Mouse (Mus musculus): ENCODE measurements around the gene Atad1.
"Not testable (repeated sequence)": the region's sequence is repeated elsewhere in the genome, so short reads cannot be mapped to it uniquely, and the experiment has no call there.

Atad1 gene

DNA sequence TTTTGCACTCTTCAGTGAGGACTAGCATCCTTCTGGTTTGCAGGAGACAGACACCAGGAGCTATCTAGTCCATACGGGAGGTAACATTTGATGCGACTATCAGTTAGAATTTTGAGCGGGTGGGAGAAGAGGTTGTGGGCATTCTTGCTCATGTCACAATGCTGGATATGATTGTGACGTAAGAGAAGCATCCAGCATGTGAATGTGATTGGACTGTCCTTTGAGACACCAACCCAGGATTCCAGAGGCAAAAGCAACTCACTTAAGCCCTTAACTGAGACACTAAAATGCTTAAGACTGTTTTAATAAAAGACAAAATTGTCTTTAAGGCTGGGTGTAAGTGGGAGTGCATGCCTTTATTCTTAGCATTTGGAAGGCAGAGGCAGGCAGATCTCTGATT is at the start of gene Atad1:
TSS of gene Atad1 (minus strand) at position 101 of the 400 bp plus-strand sequence.
- no peak for DNase-seq (ENCODE audit: low spot score in 2 of 2)

- DNase-seq (ENCODE audit: low spot score in 2 of 2), result not testable (repeated sequence)
These were observed 48.4 kb upstream of the Atad1 start for GRCm38 (mm10) chr19:32788016-32788415.

GRCm38 (mm10) chr19:32787388-32787787 is 47.8 kb upstream of the Atad1 start:
- DNase-seq (ENCODE audit: low spot score in 2 of 2), result not testable (repeated sequence)

- no peak for DNase-seq (ENCODE audit: low spot score in 2 of 2)
These were observed 41.9 kb upstream of the Atad1 start for GRCm38 (mm10) chr19:32781305-32782071.

GRCm38 (mm10) chr19:32779131-32779530 is 39.5 kb upstream of the Atad1 start:
- DNase-seq (ENCODE audit: low spot score in 2 of 2), result no peak

DNA sequence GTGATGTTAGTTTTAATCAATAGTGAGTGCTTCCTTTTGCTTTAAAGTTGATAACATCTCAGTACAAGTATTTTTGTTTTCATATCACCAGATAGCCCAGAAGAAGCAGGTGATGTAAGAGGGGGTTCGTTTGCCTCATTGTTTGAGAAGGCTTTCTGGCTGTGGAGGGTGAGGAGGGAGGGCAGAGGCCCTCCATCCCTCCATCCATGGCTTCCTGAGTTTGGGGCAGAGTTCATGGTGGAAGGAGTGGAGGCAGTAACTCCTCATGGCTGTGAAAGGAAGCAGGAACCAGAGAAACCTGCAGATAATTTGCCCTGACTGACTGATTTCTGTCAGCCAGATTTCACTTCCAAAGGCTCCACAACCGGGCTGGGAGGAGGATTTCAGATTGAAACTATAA is 38.8 kb upstream of the Atad1 start:
- no peak for DNase-seq (ENCODE audit: low spot score in 2 of 2)

DNA sequence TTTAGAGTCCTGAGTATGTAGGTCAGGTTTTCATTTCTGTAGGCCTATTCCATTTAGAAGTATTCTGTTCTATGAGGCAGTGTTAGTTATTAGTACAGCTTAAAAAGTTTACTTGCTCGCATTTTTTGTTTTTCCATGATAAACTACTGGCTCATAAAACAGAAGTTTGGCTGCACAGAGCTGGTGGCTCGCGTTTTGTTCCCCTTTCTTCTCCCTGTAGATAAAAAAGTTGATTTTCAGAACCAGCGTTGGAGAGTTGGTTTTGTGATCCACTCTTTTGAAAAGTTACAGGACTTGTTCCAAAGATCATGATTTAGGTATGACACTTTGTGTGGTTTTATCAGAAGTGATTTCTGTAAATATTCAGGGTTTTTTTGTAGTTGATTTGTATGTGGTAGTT is 22.9 kb upstream of the Atad1 start:
- no peak for DNase-seq (ENCODE audit: low spot score in 2 of 2)

GRCm38 (mm10) chr19:32761162-32761561 is 21.6 kb upstream of the Atad1 start:
- no peak for DNase-seq (ENCODE audit: low spot score in 2 of 2)

DNA sequence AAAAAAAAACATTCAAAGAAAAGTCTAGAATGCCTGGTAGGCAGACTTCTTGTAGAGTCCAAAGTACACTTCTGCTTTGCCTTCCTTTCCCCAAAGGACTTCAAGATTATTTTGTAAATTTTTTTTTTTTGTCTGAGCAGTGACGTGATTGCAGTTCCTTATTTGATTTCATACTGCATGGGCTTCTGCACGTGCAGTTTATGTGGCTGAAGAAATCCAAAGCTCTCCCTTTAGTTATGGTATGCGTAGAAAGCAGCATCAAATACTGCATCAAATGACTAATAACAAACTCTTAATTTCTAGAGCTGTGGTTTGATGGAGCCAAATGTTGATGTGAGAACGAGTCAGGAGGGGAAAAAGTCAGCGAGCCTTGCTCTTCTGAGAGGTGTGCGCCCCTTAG is 20.9 kb upstream of the Atad1 start:
- no peak for DNase-seq (ENCODE audit: low spot score in 2 of 2)

DNA sequence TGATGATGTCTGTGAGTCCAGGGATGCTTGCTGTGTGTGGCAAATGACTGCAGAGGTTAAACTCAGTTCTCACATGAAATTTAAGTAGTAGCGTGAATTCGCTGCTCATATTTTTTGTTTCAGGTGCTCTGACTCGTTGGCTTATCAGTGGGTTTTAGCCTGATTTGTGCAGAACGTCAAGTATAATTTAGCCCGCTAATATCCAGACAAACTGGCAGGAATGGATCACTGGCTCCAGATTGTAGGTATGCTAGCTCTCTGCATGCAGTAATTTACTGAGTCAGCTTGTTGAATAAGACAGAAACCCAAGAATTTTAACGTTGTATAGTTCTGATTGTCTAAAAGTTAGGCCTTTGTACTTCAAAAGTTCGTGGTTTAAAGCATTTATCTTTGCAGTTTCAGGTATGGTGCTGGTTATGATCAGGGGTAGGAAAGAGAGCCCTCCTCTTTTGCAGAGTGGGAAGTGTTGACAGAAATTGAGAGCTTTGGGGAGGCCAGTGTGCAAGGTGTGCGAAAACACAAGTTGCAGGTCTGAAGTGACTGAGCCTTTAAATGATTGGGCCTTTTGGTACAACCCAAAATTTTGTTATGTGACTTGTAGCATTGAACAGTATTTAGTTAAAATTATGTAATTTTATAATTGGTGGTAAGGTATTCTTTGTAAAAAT is 19.9 kb upstream of the Atad1 start:
- no peak for DNase-seq (ENCODE audit: low spot score in 2 of 2)

DNA sequence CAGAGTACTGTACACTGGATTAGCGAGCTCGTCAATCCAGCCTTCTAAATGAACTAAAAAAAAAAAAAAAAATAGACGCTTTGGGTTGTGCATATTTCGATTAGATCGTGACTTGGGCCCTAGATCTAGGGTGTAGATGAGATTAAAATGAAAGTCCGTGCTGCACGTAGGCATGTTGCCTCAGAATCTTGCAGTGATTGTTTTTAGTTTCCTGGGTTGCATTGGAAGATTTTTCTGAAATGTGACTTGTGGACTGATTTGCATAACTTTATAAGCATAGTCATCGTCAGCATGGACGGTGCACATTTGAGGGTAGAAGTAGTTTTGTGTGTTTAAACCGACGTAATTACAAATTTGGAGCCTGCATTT is 19.2 kb upstream of the Atad1 start:
- DNase-seq (ENCODE audit: low spot score in 2 of 2), result no peak

DNA sequence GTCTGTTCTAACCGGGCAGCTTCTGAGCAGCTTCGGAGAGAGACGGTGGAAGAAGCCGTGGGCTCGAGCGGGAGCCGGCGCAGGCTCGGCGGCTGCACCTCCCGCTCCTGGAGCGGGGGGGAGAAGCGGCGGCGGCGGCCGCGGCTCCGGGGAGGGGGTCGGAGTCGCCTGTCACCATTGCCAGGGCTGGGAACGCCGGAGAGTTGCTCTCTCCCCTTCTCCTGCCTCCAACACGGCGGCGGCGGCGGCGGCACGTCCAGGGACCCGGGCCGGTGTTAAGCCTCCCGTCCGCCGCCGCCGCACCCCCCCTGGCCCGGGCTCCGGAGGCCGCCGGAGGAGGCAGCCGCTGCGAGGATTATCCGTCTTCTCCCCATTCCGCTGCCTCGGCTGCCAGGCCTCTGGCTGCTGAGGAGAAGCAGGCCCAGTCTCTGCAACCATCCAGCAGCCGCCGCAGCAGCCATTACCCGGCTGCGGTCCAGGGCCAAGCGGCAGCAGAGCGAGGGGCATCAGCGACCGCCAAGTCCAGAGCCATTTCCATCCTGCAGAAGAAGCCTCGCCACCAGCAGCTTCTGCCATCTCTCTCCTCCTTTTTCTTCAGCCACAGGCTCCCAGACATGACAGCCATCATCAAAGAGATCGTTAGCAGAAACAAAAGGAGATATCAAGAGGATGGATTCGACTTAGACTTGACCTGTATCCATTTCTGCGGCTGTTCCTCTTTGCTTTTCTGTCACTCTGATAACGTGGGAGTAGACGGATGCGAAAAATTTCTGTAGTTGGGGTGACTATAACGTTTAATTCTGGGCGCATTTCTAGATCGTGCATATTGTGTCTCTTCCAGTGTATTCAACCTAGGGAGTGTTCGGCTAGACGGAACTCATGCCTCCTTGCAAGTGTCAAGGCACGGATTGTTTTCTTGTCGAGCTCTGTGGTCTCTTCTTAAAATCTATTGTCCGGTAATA is 18.5 kb upstream of the Atad1 start:
- DNase-seq (ENCODE audit: low spot score in 2 of 2), result peak; percentile 21 to 67

DNA sequence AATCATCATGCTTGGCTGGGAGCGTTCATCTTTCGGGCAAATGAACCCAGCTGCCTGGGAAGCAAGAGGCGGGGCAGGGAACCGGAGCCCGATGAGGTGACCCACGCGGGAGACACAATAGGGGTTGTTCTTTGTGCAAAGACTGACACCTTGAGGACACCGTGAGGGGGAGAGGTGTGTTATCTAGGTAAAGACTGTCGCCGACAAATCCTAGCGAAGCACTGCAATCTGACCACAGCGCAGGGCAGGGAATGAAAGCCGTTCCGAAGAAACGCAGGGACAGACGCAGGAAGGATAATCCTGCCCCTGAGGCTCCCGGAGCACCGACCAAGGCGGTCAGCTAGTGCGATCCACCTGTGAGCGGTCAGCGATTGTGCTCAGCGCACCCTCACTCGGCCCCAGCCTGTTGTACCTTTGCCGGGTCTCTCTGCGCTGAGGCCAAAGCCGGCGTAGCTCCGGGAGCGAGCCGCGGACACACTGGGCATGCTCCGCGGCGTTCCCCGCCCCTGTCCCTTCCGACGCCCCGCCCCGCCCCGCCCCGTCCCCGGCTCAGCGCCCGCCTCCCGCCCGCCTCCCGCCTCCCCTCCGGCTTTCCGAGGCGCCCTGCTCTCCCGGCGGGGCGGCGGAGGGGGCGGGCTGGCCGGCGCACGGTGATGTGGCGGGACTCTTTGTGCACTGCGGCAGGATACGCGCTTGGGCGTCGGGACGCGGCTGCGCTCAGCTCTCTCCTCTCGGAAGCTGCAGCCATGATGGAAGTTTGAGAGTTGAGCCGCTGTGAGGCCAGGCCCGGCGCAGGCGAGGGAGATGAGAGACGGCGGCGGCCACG is 17.5 kb upstream of the Atad1 start, which contains the start of gene Pten:
TSS of gene Pten (plus strand) at position 598 of the 826 bp plus-strand sequence.
- DNase-seq (ENCODE audit: low spot score in 2 of 2), result peak; percentile 94

- peak in 1 of 2 experiments; percentile 40 for DNase-seq (ENCODE audit: low spot score in 2 of 2)
These were observed 17.0 kb upstream of the Atad1 start for GRCm38 (mm10) chr19:32756636-32756899.

GRCm38 (mm10) chr19:32755792-32756635 is 16.4 kb upstream of the Atad1 start:
- DNase-seq (ENCODE audit: low spot score in 2 of 2), result peak; percentile 94 to 95

- DNase-seq (ENCODE audit: low spot score in 2 of 2), result no peak
These were observed 15.7 kb upstream of the Atad1 start for GRCm38 (mm10) chr19:32755104-32755791.

GRCm38 (mm10) chr19:32754188-32755000 is 14.8 kb upstream of the Atad1 start:
- no peak for DNase-seq (ENCODE audit: low spot score in 2 of 2)

GRCm38 (mm10) chr19:32753386-32753785 is 13.8 kb upstream of the Atad1 start:
- no peak for DNase-seq (ENCODE audit: low spot score in 2 of 2)

DNA sequence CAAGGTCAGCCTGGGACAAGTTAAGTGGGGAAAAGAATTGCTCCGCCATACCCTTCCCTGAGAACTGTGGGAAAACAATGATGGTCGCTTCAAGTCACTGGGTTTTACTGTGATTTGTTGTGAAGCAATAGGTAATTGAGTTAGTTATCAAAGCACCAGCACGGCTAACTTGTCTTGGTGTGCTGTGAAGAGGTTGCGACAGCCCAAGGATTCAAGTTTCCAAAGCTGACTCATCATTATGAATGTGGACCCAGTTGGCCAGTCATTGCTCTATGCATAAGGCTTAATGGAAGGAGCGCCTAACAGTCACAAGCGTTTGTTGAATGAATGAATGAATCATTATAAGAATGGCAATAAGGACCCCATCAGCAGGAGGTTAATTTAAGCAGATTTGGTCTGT is 12.8 kb upstream of the Atad1 start:
- DNase-seq (ENCODE audit: low spot score in 2 of 2), result no peak

Measured in urinary bladder, adult 18-20 months (tissue).